Mouse (Mus musculus): Measurements from ENCODE around the gene Frat2.

DNA sequence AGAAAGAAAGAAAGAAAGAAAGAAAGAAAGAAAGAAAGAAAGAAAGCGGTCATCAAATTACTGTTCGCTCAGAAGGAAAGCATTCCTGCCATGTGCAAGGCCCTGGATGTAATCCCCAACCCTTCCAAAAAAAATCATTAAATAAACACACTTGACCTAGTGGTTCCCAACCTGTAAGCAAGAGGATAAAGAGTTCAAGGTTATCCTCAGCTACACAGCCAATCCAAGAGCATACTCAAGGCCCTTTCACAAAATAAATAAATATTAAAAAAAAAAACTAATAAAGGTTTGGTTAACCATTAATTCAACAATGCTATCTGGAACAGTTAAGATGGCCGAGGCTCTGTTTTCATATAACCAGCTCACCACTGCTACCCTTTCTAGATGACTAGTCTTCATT lies 19.0 kb downstream of the Frat2 start:
- TF ChIP-seq CTCF (IDR thresholded peaks at IDR 0.05; ENCODE audit: low read depth): no peak
- TF ChIP-seq EP300 (IDR thresholded peaks at IDR 0.05; ENCODE audit: low read depth): no peak
